Mouse (Mus musculus): ENCODE data around the gene Gm2832.
"Not testable (repeated sequence)": the region's sequence is repeated elsewhere in the genome, so short reads cannot be mapped to it uniquely, and the experiment has no call there.

Gm2832 gene

GRCm38 (mm10) chr14:41278505-41278904 is at the start of gene Gm2832:
Gm2832 (plus strand) TSS chr14:41278805.
- DNase-seq (ENCODE audit: low spot score in 2 of 2), result not testable (repeated sequence)

GRCm38 (mm10) chr14:41263296-41263695 is 15.3 kb upstream of the Gm2832 start:
- not testable (repeated sequence) for DNase-seq (ENCODE audit: low spot score in 2 of 2)

GRCm38 (mm10) chr14:41263853-41264755 is 14.5 kb upstream of the Gm2832 start:
- DNase-seq (ENCODE audit: low spot score in 2 of 2), result not testable (repeated sequence)

GRCm38 (mm10) chr14:41264756-41265566 is 13.6 kb upstream of the Gm2832 start:
- DNase-seq (ENCODE audit: low spot score in 2 of 2), result not testable (repeated sequence)

GRCm38 (mm10) chr14:41285965-41286364 is 7.4 kb downstream of the Gm2832 start:
- not testable (repeated sequence) for DNase-seq (ENCODE audit: low spot score in 2 of 2)
